ENCODE assay signal across 18 mouse cellular contexts in genomic region chr1:92805181-92805580, GRCm38 (mm10).
"Had no signal": no experiment of that assay in that cellular context is flagged by ENCODE, and none has a peak within 500 bp of the region (broad histone marks: within the 10 kb centered on the region; RNA-seq: fewer than 3 reads in every experiment).

No protein-coding gene starts in this region.

- DNase-seq: lung, adult 18-20 months; lung, embryonic 14.5 days; lung, postnatal 14 days; lung, postnatal 36 days; retina, postnatal 1 day; right cerebral cortex, adult 18-20 months; right cerebral cortex, postnatal 25 days; right cerebral cortex, postnatal 4 days; spleen, adult 18-20 months; thymus, adult 18-20 months; thymus, postnatal 14 days; thymus, postnatal 36 days had no signal

- ATAC-seq: midbrain, embryonic 13.5 days; midbrain, embryonic 16.5 days had no signal

- H3K4me3 ChIP-seq: midbrain, embryonic 10.5 days; midbrain, embryonic 13.5 days; myocyte; neural tube, embryonic 13.5 days; neural tube, embryonic 15.5 days had no signal

- H3K4me1 ChIP-seq: midbrain, embryonic 10.5 days; midbrain, embryonic 13.5 days; neural tube, embryonic 13.5 days; neural tube, embryonic 15.5 days had no signal

- H3K27ac ChIP-seq: midbrain, embryonic 10.5 days; midbrain, embryonic 13.5 days; neural tube, embryonic 13.5 days; neural tube, embryonic 15.5 days had no signal

- H3K4me2 ChIP-seq: lung, embryonic 14.5 days; midbrain, embryonic 13.5 days; neural tube, embryonic 13.5 days; neural tube, embryonic 15.5 days had no signal

- H3K36me3 ChIP-seq: midbrain, embryonic 10.5 days; midbrain, embryonic 13.5 days; neural tube, embryonic 13.5 days; neural tube, embryonic 15.5 days had no signal

- H3K9ac ChIP-seq: lung, embryonic 14.5 days; midbrain, embryonic 13.5 days; neural tube, embryonic 13.5 days; neural tube, embryonic 15.5 days had no signal

- H3K27me3 ChIP-seq: midbrain, embryonic 13.5 days; neural tube, embryonic 13.5 days; neural tube, embryonic 15.5 days had no signal
